Mouse (Mus musculus) midbrain, embryonic 16.5 days (tissue): Measurements from ENCODE around the gene Hnrnph1. TPM values are rescaled to one million over a fixed set of nuclear protein-coding genes. Genes with fewer than 3 reads are reported as not detected.

Experiments
- ATAC-seq: fragments of 200-750 bp; cut with Nextera tagmentation; 2 replicates; pipeline ENCODE4 v1.8.0; 2017; ENCODE audit warnings: moderate TSS enrichment
- H3K27ac ChIP-seq: fragments of 300-500 bp; sonication (generic); 2 replicates; pipeline ENCODE4 v1.5.1; 2014; ENCODE audit warnings: mild to moderate bottlenecking, low read length, mixed read lengths
- H3K27me3 ChIP-seq: fragments of 300-500 bp; sonication (generic); 2 replicates; pipeline ENCODE4 v1.6.1; 2014; ENCODE audit warnings: low read depth, low read length, mixed read lengths; ENCODE audit not compliant: control insufficient read depth, insufficient read depth
- H3K36me3 ChIP-seq: fragments of 300-500 bp; sonication (generic); 2 replicates; pipeline ENCODE4 v1.6.1; 2014; ENCODE audit warnings: mild to moderate bottlenecking, low read length, moderate library complexity, mixed read lengths; ENCODE audit not compliant: control insufficient read depth, insufficient read depth
- H3K4me1 ChIP-seq: fragments of 300-500 bp; sonication (generic); 2 replicates; pipeline ENCODE4 v1.6.1; 2014; ENCODE audit warnings: mild to moderate bottlenecking, low read length, mixed read lengths; ENCODE audit not compliant: control insufficient read depth, insufficient read depth
- H3K4me2 ChIP-seq: fragments of 300-500 bp; sonication (generic); 2 replicates; pipeline ENCODE4 v1.6.1; 2014; ENCODE audit warnings: mild to moderate bottlenecking, low read length, mixed read lengths
- H3K4me3 ChIP-seq: fragments of 300-500 bp; sonication (generic); 2 replicates; pipeline ENCODE4 v1.5.1; 2014; ENCODE audit warnings: low read depth, mild to moderate bottlenecking, low read length, moderate library complexity, mixed read lengths
- H3K9ac ChIP-seq: fragments of 300-500 bp; sonication (generic); 2 replicates; pipeline ENCODE4 v1.6.1; 2014; ENCODE audit warnings: low read depth, low read length, mixed read lengths
- H3K9me3 ChIP-seq: fragments of 300-500 bp; sonication (generic); replicated peaks from 2 replicates; pipeline ENCODE4 v1.6.1; 2014; ENCODE audit warnings: mild to moderate bottlenecking, low read length, mixed read lengths; ENCODE audit not compliant: control insufficient read depth, poor library complexity, severe bottlenecking
- WGBS: fragments of 180-500 bp; shearing (Covaris S2); extraction: QIAGEN DNeasy Blood & Tissue Kit; methylation state at CpG from one replicate; pipeline ENCODE4 v1.1.7; 2014; 5-methylcytosine and 5-hydroxymethylcytosine counted together
- polyA plus RNA-seq: library from polyadenylated mRNA; unstranded; fragments of >200 nt; fragmentation: Nextera tagmentation; extraction: Ambion mirVana; gene quantifications from 2 replicates; pipeline ENCODE4 v1.2.1, GENCODE M21; 2015

The Hnrnph1 gene
- polyA plus RNA-seq, 1 experiment from 2014 or later: 456 TPM

DNA sequence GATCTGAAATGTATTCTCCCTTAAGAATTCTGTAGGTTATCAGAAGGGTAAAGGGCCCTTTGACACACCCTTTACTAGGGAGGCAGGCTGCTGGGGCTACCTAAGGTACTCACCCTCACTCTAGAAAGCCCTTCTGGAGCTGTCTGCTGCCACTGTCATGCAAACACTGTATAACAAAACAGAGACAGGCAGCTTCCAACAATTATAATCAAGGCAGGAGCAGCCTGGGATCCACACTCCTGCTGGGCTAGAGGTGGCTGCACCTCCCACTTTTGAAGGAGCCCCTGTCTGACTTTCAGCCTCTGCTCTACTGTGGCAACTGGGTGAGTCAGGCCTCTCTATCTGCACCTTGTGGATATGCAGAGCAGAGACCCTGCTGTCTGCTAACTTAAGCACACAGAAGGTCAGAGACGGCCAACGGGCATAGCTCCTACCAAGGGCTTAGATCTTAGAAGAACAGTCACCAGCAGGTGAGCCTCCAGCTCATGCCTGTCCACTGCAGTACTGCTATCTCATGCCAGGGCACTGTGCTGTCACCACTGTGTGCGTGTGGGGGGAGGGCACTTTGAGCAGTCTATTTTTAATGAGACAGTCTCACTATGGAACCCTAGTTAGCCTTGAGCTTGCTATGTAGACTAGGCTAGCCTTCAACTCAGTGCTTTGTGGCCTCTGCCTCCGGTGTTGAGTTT lies 14.6 kb downstream of the Hnrnph1 start:
- H3K27me3 ChIP-seq: no peaks in the 10 kb centered on the region
- no peak for ATAC-seq
- peaks cover 49% of the 10 kb centered on the region for H3K36me3 ChIP-seq
- WGBS: 91% methylated on average over 4 of the region's 4 CpGs
- H3K4me2 ChIP-seq: no peak overlapping the region
- no peak overlapping the region for H3K9ac ChIP-seq
- H3K9me3 ChIP-seq: no peaks in the 10 kb centered on the region
- H3K4me1 ChIP-seq: no peaks in the 10 kb centered on the region
- no peak overlapping the region for H3K27ac ChIP-seq
- no peak overlapping the region for H3K4me3 ChIP-seq

- Histone ChIP-seq H3K4me2 (no peak overlapping the region), H3K9ac (no peak overlapping the region), H3K4me1 (no peaks in the 10 kb centered on the region), H3K36me3 (peaks cover 46% of the 10 kb centered on the region), H3K9me3 (no peaks in the 10 kb centered on the region), H3K27ac (no peak overlapping the region), H3K27me3 (no peaks in the 10 kb centered on the region), H3K4me3 (no peak overlapping the region)
- no peak for ATAC-seq
- 87% methylated on average over 6 of the region's 6 CpGs for WGBS
Measured at GRCm38 (mm10) chr11:50393306-50393705, 16.5 kb downstream of the Hnrnph1 start.

DNA sequence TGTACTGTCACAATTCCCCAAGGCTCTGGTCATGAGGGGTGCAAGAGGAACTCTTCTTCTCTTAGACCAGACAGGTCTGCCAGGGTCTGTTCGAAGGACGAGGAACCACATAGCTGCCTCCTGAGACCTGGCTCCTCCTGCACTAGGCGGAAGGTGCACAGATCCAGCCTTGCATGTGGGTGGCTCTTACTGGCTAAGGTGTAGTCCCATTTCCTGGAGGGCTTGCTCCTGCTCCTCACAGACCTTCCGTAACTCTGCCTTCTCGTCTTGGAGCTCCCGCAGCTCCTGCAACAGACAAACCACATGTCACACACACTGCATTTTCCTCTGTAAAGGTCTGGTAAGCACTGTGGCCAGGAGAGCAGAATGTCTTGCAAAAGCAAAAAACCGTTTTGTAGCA lies 17.9 kb downstream of the Hnrnph1 start:
- 93% methylated on average over 7 of the region's 7 CpGs for WGBS
- Histone ChIP-seq H3K27ac (no peak overlapping the region), H3K4me2 (no peak overlapping the region), H3K27me3 (no peaks in the 10 kb centered on the region), H3K4me3 (no peak overlapping the region), H3K9ac (no peak overlapping the region), H3K9me3 (no peaks in the 10 kb centered on the region), H3K4me1 (no peaks in the 10 kb centered on the region), H3K36me3 (peaks cover 45% of the 10 kb centered on the region)
- ATAC-seq: no peak

DNA sequence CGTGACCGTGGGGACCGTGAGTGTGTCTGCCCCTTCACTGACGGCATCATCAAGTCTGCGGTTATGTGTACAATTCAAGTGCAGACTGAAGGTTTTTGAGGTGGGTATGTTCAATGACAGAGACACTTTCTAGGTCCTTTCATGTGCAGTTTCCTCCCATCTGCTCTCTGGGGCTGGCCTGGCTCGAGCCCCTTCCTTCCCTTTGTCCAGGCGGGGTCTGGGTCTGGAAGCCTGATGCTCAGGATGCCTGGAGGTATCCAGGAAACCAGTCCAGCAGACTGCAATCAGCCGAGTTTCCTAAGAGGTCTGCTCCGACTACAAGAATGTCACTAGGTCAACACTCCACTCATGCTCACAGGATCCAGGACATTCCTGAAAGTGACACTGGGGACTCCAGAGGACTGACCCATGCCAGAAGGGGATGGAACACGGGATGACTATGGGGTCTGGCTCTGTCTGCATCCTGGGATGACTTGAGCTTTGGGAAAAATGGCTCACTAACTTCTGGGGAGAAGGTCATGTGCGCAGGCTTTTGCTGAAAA lies 20.0 kb downstream of the Hnrnph1 start:
- Histone ChIP-seq H3K4me3 (no peak overlapping the region), H3K27ac (no peak overlapping the region), H3K9me3 (no peaks in the 10 kb centered on the region), H3K4me2 (no peak overlapping the region), H3K9ac (no peak overlapping the region), H3K36me3 (peaks cover 51% of the 10 kb centered on the region), H3K27me3 (no peaks in the 10 kb centered on the region), H3K4me1 (no peaks in the 10 kb centered on the region)
- ATAC-seq: no peak
- WGBS: 83% methylated on average over 11 of the region's 11 CpGs

DNA sequence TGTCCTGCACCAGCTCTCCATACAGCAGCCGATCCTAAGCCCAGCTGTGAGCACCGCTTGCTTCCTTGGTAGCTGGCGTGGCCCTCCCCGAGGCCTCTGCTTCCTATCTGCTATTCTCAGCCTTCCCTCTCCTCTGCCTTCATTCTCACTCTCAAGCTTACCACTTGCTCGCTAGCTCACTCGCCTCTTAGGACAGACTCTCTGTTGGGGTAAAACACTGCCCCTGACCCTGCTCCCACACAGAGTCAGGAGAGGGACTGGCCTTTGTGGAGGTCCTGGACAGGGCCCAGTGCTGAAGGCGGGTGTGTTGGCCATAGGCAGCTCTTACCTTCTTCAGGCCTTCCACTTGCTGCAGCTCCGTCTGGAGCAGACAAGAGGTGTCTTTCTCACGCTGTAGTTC lies 20.5 kb downstream of the Hnrnph1 start:
- no peaks in the 10 kb centered on the region for H3K4me1 ChIP-seq
- H3K9me3 ChIP-seq: no peaks in the 10 kb centered on the region
- WGBS: 80% methylated on average over 9 of the region's 9 CpGs
- ATAC-seq: no peak
- H3K4me2 ChIP-seq: no peak overlapping the region
- H3K27ac ChIP-seq: no peak overlapping the region
- no peak overlapping the region for H3K9ac ChIP-seq
- H3K4me3 ChIP-seq: no peak overlapping the region
- H3K36me3 ChIP-seq: peaks cover 51% of the 10 kb centered on the region
- no peaks in the 10 kb centered on the region for H3K27me3 ChIP-seq

DNA sequence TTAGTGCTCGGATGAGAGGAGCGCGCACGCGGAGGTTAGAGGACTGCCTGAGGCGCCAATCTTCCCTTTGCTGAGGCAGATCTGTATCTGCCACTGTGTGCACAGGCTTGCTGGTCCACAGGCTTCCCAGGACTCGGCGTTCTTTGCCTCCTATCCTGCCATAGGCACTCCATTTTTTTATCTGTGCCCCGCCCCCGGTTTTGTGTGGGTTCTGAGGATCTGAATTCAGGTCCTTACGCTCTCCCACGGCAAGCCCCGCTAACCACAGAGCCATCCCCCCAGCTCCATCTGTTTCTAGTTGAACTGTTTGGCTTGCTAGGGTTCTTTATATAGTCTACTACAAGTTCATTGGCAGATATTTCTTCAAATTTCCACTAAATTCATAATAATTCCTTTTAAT lies 22.0 kb downstream of the Hnrnph1 start:
- no peak for ATAC-seq
- H3K9me3 ChIP-seq: no peaks in the 10 kb centered on the region
- no peaks in the 10 kb centered on the region for H3K27me3 ChIP-seq
- no peak overlapping the region for H3K27ac ChIP-seq
- H3K36me3 ChIP-seq: peaks cover 43% of the 10 kb centered on the region
- H3K4me1 ChIP-seq: no peaks in the 10 kb centered on the region
- no peak overlapping the region for H3K4me3 ChIP-seq
- no peak overlapping the region for H3K4me2 ChIP-seq
- WGBS: 93% methylated on average over 13 of the region's 13 CpGs
- H3K9ac ChIP-seq: no peak overlapping the region

- Histone ChIP-seq H3K36me3 (peaks cover 35% of the 10 kb centered on the region), H3K9ac (no peak overlapping the region), H3K4me2 (no peak overlapping the region), H3K4me1 (no peaks in the 10 kb centered on the region), H3K9me3 (no peaks in the 10 kb centered on the region), H3K27me3 (no peaks in the 10 kb centered on the region), H3K27ac (no peak overlapping the region), H3K4me3 (no peak overlapping the region)
- WGBS: 97% methylated on average over 3 of the region's 3 CpGs
- ATAC-seq: no peak
Measured at GRCm38 (mm10) chr11:50402481-50402880, 25.7 kb downstream of the Hnrnph1 start.

GRCm38 (mm10) chr11:50403367-50404014 lies 26.7 kb downstream of the Hnrnph1 start:
- Histone ChIP-seq H3K9me3 (no peaks in the 10 kb centered on the region), H3K27me3 (no peaks in the 10 kb centered on the region), H3K36me3 (peaks cover 27% of the 10 kb centered on the region), H3K4me1 (no peaks in the 10 kb centered on the region), H3K9ac (no peak overlapping the region), H3K4me2 (no peak overlapping the region), H3K4me3 (no peak overlapping the region), H3K27ac (no peak overlapping the region)
- no peak for ATAC-seq
- WGBS: 78% methylated on average over 10 of the region's 10 CpGs

DNA sequence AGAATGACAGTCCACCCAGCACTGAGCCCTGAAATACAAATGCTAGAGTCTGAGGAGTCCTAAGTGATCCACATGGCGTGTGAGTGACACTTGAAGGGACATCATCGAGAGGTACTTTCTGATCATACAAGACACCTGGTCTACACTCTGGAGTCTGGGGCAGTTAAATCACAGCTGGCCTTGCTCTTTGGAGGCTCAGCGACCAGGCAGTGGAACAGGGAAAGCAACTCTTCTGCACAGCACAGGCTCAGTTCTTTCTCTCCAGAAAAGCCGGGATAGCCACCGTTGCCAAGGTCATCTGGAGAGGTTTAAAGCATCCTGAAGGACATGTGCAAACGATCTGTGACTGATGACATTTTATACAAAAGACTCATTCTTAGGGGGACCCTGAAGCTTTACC lies 30.4 kb downstream of the Hnrnph1 start:
- Histone ChIP-seq H3K4me3 (no peak overlapping the region), H3K9ac (no peak overlapping the region), H3K27me3 (no peaks in the 10 kb centered on the region), H3K4me2 (no peak overlapping the region), H3K36me3 (peaks cover 27% of the 10 kb centered on the region), H3K27ac (no peak overlapping the region), H3K9me3 (no peaks in the 10 kb centered on the region), H3K4me1 (no peaks in the 10 kb centered on the region)
- 81% methylated on average over 6 of the region's 6 CpGs for WGBS
- no peak for ATAC-seq
